10 mouse cellular contexts compared by ENCODE assay signal in genomic region chr16:31016169-31016568, GRCm38 (mm10).
DNase-seq lines count a peak whose midpoint lies in the region; ATAC-seq and TF ChIP-seq lines count a peak whose summit lies in the region.
"Had no signal": no experiment of that assay in that cellular context is flagged by ENCODE, and none has a peak within 500 bp of the region (broad histone marks: within the 10 kb centered on the region; RNA-seq: fewer than 3 reads in every experiment).

No protein-coding gene starts in this region.

- TF ChIP-seq POLR2A in MEL (IDR thresholded peaks at IDR 0.05; ENCODE audit: control insufficient read depth in 1 of 2, insufficient read depth in 1 of 2, low read depth in 1 of 2, low read length in 2 of 2, poor library complexity in 1 of 2), result no peak

- H3K27me3 ChIP-seq in heart, postnatal 0 days (ENCODE audit: control insufficient read depth, insufficient read depth, low read length), result no peaks in the 10 kb centered on the region
- no peaks in the 10 kb centered on the region for H3K27me3 ChIP-seq in MEL (ENCODE audit: control insufficient read depth in 1 of 2, insufficient read depth in 2 of 2, low read length in 2 of 2)
- H3K27me3 ChIP-seq in liver, postnatal 0 days (ENCODE audit: insufficient read depth, low read length), result no peaks in the 10 kb centered on the region
- H3K27me3 ChIP-seq in hindbrain, embryonic 12.5 days, result no peaks in the 10 kb centered on the region
- H3K27me3 ChIP-seq: limb, embryonic 15.5 days; neural tube, embryonic 15.5 days had no signal

- H3K9ac ChIP-seq in heart, postnatal 0 days (replicated peaks; ENCODE audit: low read depth, low read length), result no peak overlapping the region
- no peak overlapping the region for H3K9ac ChIP-seq in MEL (ENCODE audit: control insufficient read depth, low read depth, low read length, poor library complexity, severe bottlenecking)
- no peak overlapping the region for H3K9ac ChIP-seq in liver, postnatal 0 days (replicated peaks)
- no peak overlapping the region for H3K9ac ChIP-seq in hindbrain, embryonic 12.5 days
- H3K9ac ChIP-seq: limb, embryonic 15.5 days; neural tube, embryonic 15.5 days had no signal

- no peak for DNase-seq in heart, postnatal 0 days (ENCODE audit: low spot score)
- no peak for DNase-seq in heart, adult 8-10 months (ENCODE audit: low spot score)
- DNase-seq in 3134 (ENCODE audit: extremely low read depth, insufficient read length, low spot score), result peak; percentile 16
- DNase-seq in MEL (ENCODE audit: low read depth, low spot score), result peak; percentile 52
- peak; percentile 63 for DNase-seq in liver, postnatal 0 days
- DNase-seq in left cerebral cortex, adult 11 months (ENCODE audit: low spot score), result no peak
- DNase-seq in urinary bladder, adult 2 months (ENCODE audit: low spot score), result no peak

- TF ChIP-seq RAD21 in MEL (IDR thresholded peaks at IDR 0.05; ENCODE audit: low read depth, low read length), result peak; percentile 2; the same call in 1 of the 2 replicates

- no peak overlapping the region for H3K4me3 ChIP-seq in heart, postnatal 0 days (ENCODE audit: low read depth, low read length)
- no peak overlapping the region for H3K4me3 ChIP-seq in MEL (ENCODE audit: control insufficient read depth in 1 of 2, insufficient read depth in 1 of 2, low read depth in 2 of 2, low read length in 2 of 2)
- no peak overlapping the region for H3K4me3 ChIP-seq in liver, postnatal 0 days (ENCODE audit: low read depth, low read length)
- no peak overlapping the region for H3K4me3 ChIP-seq in hindbrain, embryonic 12.5 days
- H3K4me3 ChIP-seq: limb, embryonic 15.5 days; neural tube, embryonic 15.5 days had no signal

- no peak for TF ChIP-seq EP300 in heart, postnatal 0 days (IDR thresholded peaks at IDR 0.05; ENCODE audit: low read depth)
- no peak for TF ChIP-seq EP300 in MEL (IDR thresholded peaks at IDR 0.05; ENCODE audit: low read depth in 1 of 2, low read length in 2 of 2)
- TF ChIP-seq EP300 in liver, postnatal 0 days (IDR thresholded peaks at IDR 0.05; ENCODE audit: low read depth), result no peak

- peaks cover 5% of the 10 kb centered on the region; the same call in 1 of the 2 replicates for H3K4me1 ChIP-seq in heart, postnatal 0 days (ENCODE audit: control insufficient read depth, insufficient read depth)
- H3K4me1 ChIP-seq in MEL (ENCODE audit: control insufficient read depth in 1 of 2, insufficient read depth in 2 of 2, low read length in 2 of 2), result no peaks in the 10 kb centered on the region
- peaks cover 1% of the 10 kb centered on the region for H3K4me1 ChIP-seq in liver, postnatal 0 days (ENCODE audit: insufficient read depth)
- H3K4me1 ChIP-seq in hindbrain, embryonic 12.5 days, result peaks cover 7% of the 10 kb centered on the region

- no peaks in the 10 kb centered on the region for H3K36me3 ChIP-seq in heart, postnatal 0 days (replicated peaks; ENCODE audit: control insufficient read depth, insufficient read depth, low read length)
- H3K36me3 ChIP-seq in MEL (ENCODE audit: control insufficient read depth in 1 of 2, insufficient read depth in 2 of 2, low read length in 2 of 2), result no peaks in the 10 kb centered on the region
- no peaks in the 10 kb centered on the region for H3K36me3 ChIP-seq in liver, postnatal 0 days (replicated peaks; ENCODE audit: insufficient read depth, low read length)
- H3K36me3 ChIP-seq in hindbrain, embryonic 12.5 days, result no peaks in the 10 kb centered on the region
- H3K36me3 ChIP-seq: limb, embryonic 15.5 days; neural tube, embryonic 15.5 days had no signal

- no peak overlapping the region for H3K27ac ChIP-seq in heart, postnatal 0 days (ENCODE audit: low read depth)
- H3K27ac ChIP-seq in MEL (ENCODE audit: control insufficient read depth, low read depth, low read length), result no peak overlapping the region
- no peak overlapping the region for H3K27ac ChIP-seq in liver, postnatal 0 days (ENCODE audit: low read depth)
- H3K27ac ChIP-seq in hindbrain, embryonic 12.5 days, result no peak overlapping the region
- H3K27ac ChIP-seq: limb, embryonic 15.5 days; neural tube, embryonic 15.5 days had no signal

- H3K4me2 ChIP-seq in heart, postnatal 0 days (ENCODE audit: low read depth, low read length), result no peak overlapping the region
- no peak overlapping the region for H3K4me2 ChIP-seq in liver, postnatal 0 days (ENCODE audit: low read depth, low read length)
- no peak overlapping the region for H3K4me2 ChIP-seq in hindbrain, embryonic 12.5 days (replicated peaks)
- H3K4me2 ChIP-seq: limb, embryonic 15.5 days; neural tube, embryonic 15.5 days had no signal

- H3K79me2 ChIP-seq in MEL (ENCODE audit: control insufficient read depth, insufficient read depth, low read length, poor library complexity), result no peaks in the 10 kb centered on the region

- H3K9me3 ChIP-seq in heart, postnatal 0 days (replicated peaks; ENCODE audit: control insufficient read depth, low read length), result no peaks in the 10 kb centered on the region
- no peaks in the 10 kb centered on the region for H3K9me3 ChIP-seq in MEL (replicated peaks; ENCODE audit: insufficient read depth, low read length)
- no peaks in the 10 kb centered on the region for H3K9me3 ChIP-seq in liver, postnatal 0 days (ENCODE audit: low read length)
- H3K9me3 ChIP-seq in hindbrain, embryonic 12.5 days (replicated peaks), result no peaks in the 10 kb centered on the region
- H3K9me3 ChIP-seq: limb, embryonic 15.5 days; neural tube, embryonic 15.5 days had no signal

- TF ChIP-seq CTCF in heart, postnatal 0 days (IDR thresholded peaks at IDR 0.05; ENCODE audit: low read depth), result 0 out of 2 replicates have a peak, but pooled peaks have one; percentile 7
- peak; percentile 59 to 86 (median 66) for TF ChIP-seq CTCF in MEL (IDR thresholded peaks at IDR 0.05 in 2 of 3, conservative IDR thresholded peaks at IDR 0.05 in 1 of 3; ENCODE audit: control insufficient read depth in 1 of 3, insufficient read depth in 1 of 3, low read depth in 2 of 3, low read length in 3 of 3, poor library complexity in 1 of 3, severe bottlenecking in 1 of 3)
- TF ChIP-seq CTCF in liver, postnatal 0 days (IDR thresholded peaks at IDR 0.05; ENCODE audit: low read depth), result peak; percentile 65

- WGBS in heart, postnatal 0 days, result 71% methylated on average over 8 of the region's 8 CpGs
- 64% methylated on average over 8 of the region's 8 CpGs for WGBS in liver, postnatal 0 days (ENCODE audit: insufficient replicate concordance)
- WGBS in hindbrain, embryonic 12.5 days, result 79% methylated on average over 8 of the region's 8 CpGs

- ATAC-seq in heart, postnatal 0 days (ENCODE audit: insufficient read depth, low read depth), result no peak
- ATAC-seq in liver, postnatal 0 days, result no peak
- no peak for ATAC-seq in hindbrain, embryonic 12.5 days (ENCODE audit: low FRiP score)

TF ChIP-seq in MEL, 35 proteins besides CTCF, POLR2A, EP300 and RAD21:
- TF ChIP-seq SMC3 (IDR thresholded peaks at IDR 0.05; ENCODE audit: low read depth, low read length) (peak; percentile 31), ZNF384 (IDR thresholded peaks at IDR 0.05; ENCODE audit: low read depth, low read length) (no peak)

Comparison
In these comparisons a context has a peak if more than half of its experiments do, and no peak if none do; other contexts are left out.
1. DNase-seq: peak in 3134 (single experiment), MEL (single experiment) and liver, postnatal 0 days (single experiment); none in heart, postnatal 0 days (single experiment), heart, adult 8-10 months (single experiment), left cerebral cortex, adult 11 months (single experiment) and urinary bladder, adult 2 months (single experiment).
2. CTCF ChIP-seq: peak in every context shown above with its lines; median percentile 66 in MEL; 65 in liver, postnatal 0 days; 7 in heart, postnatal 0 days.